Mouse (Mus musculus) spleen, postnatal 4 days (tissue): ENCODE measurements around the gene Hopx.
"Not testable (repeated sequence)": the region's sequence is repeated elsewhere in the genome, so short reads cannot be mapped to it uniquely, and the experiment has no call there.

Source experiments
- DNase-seq, 2 experiments: peaks; one replicate each; pipeline ENCODE4 v3.0.0; 2022; ENCODE audit warnings: low spot score in 2 of 2

Hopx gene

GRCm38 (mm10) chr5:77100691-77101090 lies 14.2 kb downstream of the Hopx start:
- no peak for DNase-seq

- no peak for DNase-seq
Measured at GRCm38 (mm10) chr5:77099997-77100380, 14.9 kb downstream of the Hopx start.

- DNase-seq = no peak
Measured at GRCm38 (mm10) chr5:77099317-77099996, 15.5 kb downstream of the Hopx start.

- no peak for DNase-seq
Measured at GRCm38 (mm10) chr5:77098874-77099273, 16.0 kb downstream of the Hopx start.

- DNase-seq = no peak
Measured at GRCm38 (mm10) chr5:77097686-77098085, 17.2 kb downstream of the Hopx start.

GRCm38 (mm10) chr5:77096194-77096593 lies 18.7 kb downstream of the Hopx start:
- DNase-seq = not testable (repeated sequence)

GRCm38 (mm10) chr5:77094510-77095491 lies 20.1 kb downstream of the Hopx start:
- peak; percentile 67 to 85 for DNase-seq

- no peak for DNase-seq
Measured at GRCm38 (mm10) chr5:77093961-77094360, 21.0 kb downstream of the Hopx start.

- peak in 1 of 2 experiments; percentile 23 for DNase-seq
Measured at GRCm38 (mm10) chr5:77092531-77092930, 22.4 kb downstream of the Hopx start.

- no peak for DNase-seq
Measured at GRCm38 (mm10) chr5:77091923-77092322, 23.0 kb downstream of the Hopx start.

GRCm38 (mm10) chr5:77090521-77091096 lies 24.3 kb downstream of the Hopx start:
- DNase-seq = no peak

GRCm38 (mm10) chr5:77089901-77090300 lies 25.0 kb downstream of the Hopx start:
- no peak for DNase-seq

- DNase-seq = peak; percentile 50 to 72
Measured at GRCm38 (mm10) chr5:77089294-77089693, 25.6 kb downstream of the Hopx start.

GRCm38 (mm10) chr5:77087122-77087521 lies 27.8 kb downstream of the Hopx start:
- no peak for DNase-seq

GRCm38 (mm10) chr5:77086541-77086940 lies 28.4 kb downstream of the Hopx start:
- DNase-seq = no peak

GRCm38 (mm10) chr5:77085753-77086450 lies 29.0 kb downstream of the Hopx start:
- no peak for DNase-seq

GRCm38 (mm10) chr5:77084418-77084817 lies 30.5 kb downstream of the Hopx start:
- no peak for DNase-seq

GRCm38 (mm10) chr5:77082735-77083134 lies 32.2 kb downstream of the Hopx start:
- DNase-seq = no peak

- no peak for DNase-seq
Measured at GRCm38 (mm10) chr5:77080761-77081160, 34.2 kb downstream of the Hopx start.

GRCm38 (mm10) chr5:77075951-77076350 lies 39.0 kb downstream of the Hopx start:
- DNase-seq = no peak

- DNase-seq = no peak
Measured at GRCm38 (mm10) chr5:77074914-77075313, 40.0 kb downstream of the Hopx start.

- DNase-seq = no peak
Measured at GRCm38 (mm10) chr5:77073794-77074193, 41.1 kb downstream of the Hopx start.
